9 mouse cellular contexts compared by ENCODE assay signal in genomic region chr3:59262704-59263103, GRCm38 (mm10). TPM values are rescaled to one million over a fixed set of nuclear protein-coding genes. Genes with fewer than 3 reads are reported as not detected.
A peak's percentile ranks its signal among the peaks of the same experiment; 100 is the strongest.
DNase-seq lines count a peak whose midpoint lies in the region; ATAC-seq lines count a peak whose summit lies in the region.
"Had no signal": no experiment of that assay in that cellular context is flagged by ENCODE, and none has a peak within 500 bp of the region (broad histone marks: within the 10 kb centered on the region; RNA-seq: fewer than 3 reads in every experiment).

P2ry12 (minus strand) TSS chr3:59262871.

- H3K4me1 ChIP-seq in midbrain, embryonic 11.5 days (ENCODE audit: control insufficient read depth, insufficient read depth, low read length) = peaks cover 9% of the 10 kb centered on the region
- peaks cover 26% of the 10 kb centered on the region for H3K4me1 ChIP-seq in midbrain, embryonic 10.5 days
- H3K4me1 ChIP-seq in embryonic facial prominence, embryonic 14.5 days (ENCODE audit: control insufficient read depth, insufficient read depth, low read length) = peaks cover 7% of the 10 kb centered on the region; the same call in 1 of the 2 replicates

- H3K9ac ChIP-seq in midbrain, embryonic 11.5 days (ENCODE audit: low read length) = no peak within 1 kb of the TSS
- no peak within 1 kb of the TSS for H3K9ac ChIP-seq in embryonic facial prominence, embryonic 14.5 days (ENCODE audit: low read depth, low read length)

- H3K9me3 ChIP-seq in midbrain, embryonic 11.5 days (ENCODE audit: control insufficient read depth, low read length) = no peaks in the 10 kb centered on the region
- H3K9me3 ChIP-seq in midbrain, embryonic 10.5 days (replicated peaks) = no peaks in the 10 kb centered on the region
- H3K9me3 ChIP-seq in embryonic facial prominence, embryonic 14.5 days (ENCODE audit: control insufficient read depth, low read length) = no peaks in the 10 kb centered on the region

- no peaks in the 10 kb centered on the region for H3K36me3 ChIP-seq in midbrain, embryonic 11.5 days (ENCODE audit: control insufficient read depth, insufficient read depth, low read length)
- H3K36me3 ChIP-seq in midbrain, embryonic 10.5 days = peaks cover 7% of the 10 kb centered on the region
- H3K36me3 ChIP-seq in embryonic facial prominence, embryonic 14.5 days (ENCODE audit: control insufficient read depth, insufficient read depth, low read length) = no peaks in the 10 kb centered on the region

- 37% methylated on average over 7 of the region's 7 CpGs for WGBS in midbrain, embryonic 11.5 days
- WGBS in midbrain, embryonic 10.5 days = 56% methylated on average over 7 of the region's 7 CpGs
- 35% methylated on average over 7 of the region's 7 CpGs for WGBS in embryonic facial prominence, embryonic 14.5 days

- H3K4me2 ChIP-seq in midbrain, embryonic 11.5 days = no peak within 1 kb of the TSS
- no peak within 1 kb of the TSS for H3K4me2 ChIP-seq in embryonic facial prominence, embryonic 14.5 days (ENCODE audit: low read depth, low read length)

- H3K27me3 ChIP-seq in midbrain, embryonic 11.5 days (ENCODE audit: control insufficient read depth, insufficient read depth, low read length) = no peaks in the 10 kb centered on the region
- no peaks in the 10 kb centered on the region for H3K27me3 ChIP-seq in midbrain, embryonic 10.5 days (ENCODE audit: low read depth, poor library complexity, severe bottlenecking)
- H3K27me3 ChIP-seq in embryonic facial prominence, embryonic 14.5 days (replicated peaks; ENCODE audit: control insufficient read depth, insufficient read depth, low read length) = no peaks in the 10 kb centered on the region

- peak; percentile 89 for DNase-seq in midbrain, embryonic 11.5 days (ENCODE audit: low spot score, missing footprints)
- DNase-seq in midbrain, embryonic 10.5 days (ENCODE audit: low spot score) = no peak
- DNase-seq in embryonic facial prominence, embryonic 14.5 days (ENCODE audit: low spot score) = peak; percentile 25
- peak; percentile 29 for DNase-seq in induced T-regulatory cell, adult 2 months (ENCODE audit: low read depth)
- DNase-seq in naive thymus-derived CD4-positive, alpha-beta T cell, adult 2 months (ENCODE audit: low read depth) = peak; percentile 37
- DNase-seq in cerebellum, adult 11-12 months = no peak
- DNase-seq in thymus, postnatal 0 days (ENCODE audit: low spot score) = no peak
- DNase-seq: kidney, adult 11 months had no signal

- H3K4me3 ChIP-seq in midbrain, embryonic 11.5 days (ENCODE audit: low read depth, low read length) = no peak within 1 kb of the TSS
- no peak within 1 kb of the TSS for H3K4me3 ChIP-seq in midbrain, embryonic 10.5 days
- no peak within 1 kb of the TSS for H3K4me3 ChIP-seq in embryonic facial prominence, embryonic 14.5 days (ENCODE audit: low read depth, low read length)

- ATAC-seq in midbrain, embryonic 11.5 days (ENCODE audit: low FRiP score) = peak; percentile 61
- ATAC-seq in embryonic facial prominence, embryonic 14.5 days (ENCODE audit: low read depth) = no peak
- ATAC-seq in erythroid progenitor cell, adult 5-6 weeks (replicated peaks; ENCODE audit: low FRiP score, poor library complexity, severe bottlenecking) = no peak

- H3K27ac ChIP-seq in midbrain, embryonic 11.5 days (ENCODE audit: low read depth, low read length) = no peak within 1 kb of the TSS
- no peak within 1 kb of the TSS for H3K27ac ChIP-seq in midbrain, embryonic 10.5 days (replicated peaks)
- no peak within 1 kb of the TSS for H3K27ac ChIP-seq in embryonic facial prominence, embryonic 14.5 days (replicated peaks; ENCODE audit: low read depth, low read length)

RNA-seq across cellular contexts. Expression of gene P2ry12, which starts in this region (rescaled TPM):
- polyA plus RNA-seq in midbrain, embryonic 11.5 days (2014; fragmentation: Nextera tagmentation; extraction: Ambion mirVana) = 2.7 and 3.9 TPM in 2 replicates
- 0.70 and 1.9 TPM in 2 replicates for polyA plus RNA-seq in midbrain, embryonic 10.5 days (2016; fragmentation: Nextera tagmentation; extraction: Ambion mirVana)
- polyA plus RNA-seq in embryonic facial prominence, embryonic 14.5 days (2014; fragmentation: Nextera tagmentation; extraction: Ambion mirVana) = 2.8 and 3.7 TPM in 2 replicates
- 2.1 and 5.0 TPM in 2 replicates for total RNA-seq in erythroid progenitor cell, adult 5-6 weeks (2015; ENCODE audit: low replicate concordance)
- not detected in 2 replicates for total RNA-seq in erythroid progenitor cell, adult 5-6 weeks (2017; ENCODE audit: low replicate concordance)
- 3.4 and 4.1 TPM in 2 replicates for polyA plus RNA-seq in thymus, postnatal 0 days (2015; fragmentation: Nextera tagmentation; extraction: Ambion mirVana)

Comparison
In these comparisons a context has a peak if more than half of its experiments do, and no peak if none do; other contexts are left out.
1. DNase-seq: peak in midbrain, embryonic 11.5 days (single experiment), embryonic facial prominence, embryonic 14.5 days (single experiment), induced T-regulatory cell, adult 2 months (single experiment) and naive thymus-derived CD4-positive, alpha-beta T cell, adult 2 months (single experiment); none in midbrain, embryonic 10.5 days (single experiment), cerebellum, adult 11-12 months (single experiment) and thymus, postnatal 0 days (single experiment).